Mouse (Mus musculus): Measurements from ENCODE around the gene Fam160b1.

DNA sequence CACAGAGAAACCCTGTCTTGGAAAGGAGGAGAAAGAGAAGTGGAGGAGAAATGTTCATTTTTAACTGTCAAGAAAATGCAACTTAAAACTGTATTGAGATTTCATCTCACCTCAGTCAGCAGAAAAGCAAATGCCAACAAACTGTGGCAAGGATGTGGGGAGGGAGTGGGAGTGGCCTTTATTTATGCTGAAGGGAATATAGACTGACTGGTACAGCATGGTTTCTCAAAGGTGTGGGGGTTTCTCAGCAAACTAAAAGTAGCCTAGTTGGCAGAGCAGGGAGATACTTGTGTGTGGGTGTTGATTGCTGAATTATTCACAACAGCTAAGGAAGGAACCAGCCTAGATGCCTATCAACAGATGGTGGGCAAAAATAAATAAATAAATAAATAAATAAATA lies 32.8 kb upstream of the Fam160b1 start:
- no peak for TF ChIP-seq CTCF (IDR thresholded peaks at IDR 0.05; ENCODE audit: control insufficient read depth, insufficient read depth, low read length)
- TF ChIP-seq POLR2A (IDR thresholded peaks at IDR 0.05; ENCODE audit: borderline replicate concordance, control insufficient read depth, low read depth, low read length): no peak
